Mouse (Mus musculus) ES-E14 (cell line): ENCODE measurements around the gene 4933428G20Rik. TPM values are rescaled to one million over a fixed set of nuclear protein-coding genes. Genes with fewer than 3 reads are reported as not detected.

Experiments used
- DNase-seq: peaks from one replicate; pipeline ENCODE4 v3.0.0-alpha.2; 2013; ENCODE audit warnings: low read depth, low spot score
- H3K27ac ChIP-seq: 2 replicates; pipeline ENCODE4 v1.5.1; 2012; ENCODE audit warnings: low read depth, mild to moderate bottlenecking, low read length, moderate library complexity, mixed read lengths; ENCODE audit not compliant: poor library complexity, insufficient read depth, severe bottlenecking
- H3K36me3 ChIP-seq: 2 replicates; pipeline ENCODE4 v1.6.1; 2012; ENCODE audit warnings: mild to moderate bottlenecking, low read length, moderate library complexity, mixed read lengths; ENCODE audit not compliant: control insufficient read depth, poor library complexity, insufficient read depth, severe bottlenecking
- H3K4me1 ChIP-seq, 2 experiments: fragments of 150-350 bp in 1 of 2; sonication (generic) in 1 of 2; 2 replicates each; pipeline ENCODE4 v1.6.1; 2012; ENCODE audit warnings: low read length in 2 of 2, mild to moderate bottlenecking in 1 of 2, mixed read lengths in 1 of 2; ENCODE audit not compliant: control insufficient read depth in 2 of 2, insufficient read depth in 2 of 2, poor library complexity in 1 of 2
- H3K4me3 ChIP-seq, 2 experiments: fragments of 150-350 bp in 1 of 2; sonication (generic) in 1 of 2; 2 replicates each; pipeline ENCODE4 v1.5.1; 2012; ENCODE audit warnings: low read length in 2 of 2, low read depth in 1 of 2, mild to moderate bottlenecking in 1 of 2, mixed read lengths in 1 of 2; ENCODE audit not compliant: insufficient read depth in 1 of 2, poor library complexity in 1 of 2, severe bottlenecking in 1 of 2
- H3K9ac ChIP-seq: 2 replicates; pipeline ENCODE4 v1.6.1; 2012; ENCODE audit warnings: low read depth, mild to moderate bottlenecking, low read length, mixed read lengths; ENCODE audit not compliant: poor library complexity, insufficient read depth, severe bottlenecking
- H3K9me3 ChIP-seq: fragments of 150-350 bp; sonication (generic); 2 replicates; pipeline ENCODE4 v1.6.1; 2012; ENCODE audit warnings: low read depth, mild to moderate bottlenecking, low read length; ENCODE audit not compliant: control insufficient read depth, insufficient read depth
- CHD2 ChIP-seq: IDR thresholded peaks from 2 replicates; pipeline ENCODE4 v1.6.1; 2014; ENCODE audit warnings: mild to moderate bottlenecking, low read depth, low read length, inconsistent platforms
- HCFC1 ChIP-seq: IDR thresholded peaks from 2 replicates; pipeline ENCODE4 v1.6.1; 2012; ENCODE audit warnings: low read length, inconsistent platforms, borderline replicate concordance; ENCODE audit not compliant: insufficient read depth
- MAFK ChIP-seq: IDR thresholded peaks from 2 replicates; pipeline ENCODE4 v1.6.1; 2014; ENCODE audit warnings: mild to moderate bottlenecking, low read depth, low read length, inconsistent platforms; ENCODE audit not compliant: insufficient read depth
- ZC3H11A ChIP-seq: IDR thresholded peaks from 2 replicates; pipeline ENCODE4 v1.6.1; 2012; ENCODE audit warnings: low read depth, mild to moderate bottlenecking, inconsistent platforms, low read length, borderline replicate concordance
- ZNF384 ChIP-seq: IDR thresholded peaks from 2 replicates; pipeline ENCODE4 v1.6.1; 2012; ENCODE audit warnings: low read depth, low read length, inconsistent platforms
- in situ Hi-C, 2 experiments: fragments of 600-800 bp; cut with MboI; formaldehyde crosslinking; loops; one replicate each; pipeline ENCODE4 v1.15.1; 2025; ENCODE audit warnings: low sequenced_read_pairs in 2 of 2, inconsistent platforms in 1 of 2; ENCODE audit not compliant: unreplicated experiment in 2 of 2
- total RNA-seq: library from RNA; depleted of rRNA; stranded (reverse); fragments of 300-350 nt; gene quantifications from 2 replicates; pipeline ENCODE4 v1.2.3, GENCODE M21; 2012

The 4933428G20Rik gene
- total RNA-seq, 1 experiment: 0.36 TPM

DNA sequence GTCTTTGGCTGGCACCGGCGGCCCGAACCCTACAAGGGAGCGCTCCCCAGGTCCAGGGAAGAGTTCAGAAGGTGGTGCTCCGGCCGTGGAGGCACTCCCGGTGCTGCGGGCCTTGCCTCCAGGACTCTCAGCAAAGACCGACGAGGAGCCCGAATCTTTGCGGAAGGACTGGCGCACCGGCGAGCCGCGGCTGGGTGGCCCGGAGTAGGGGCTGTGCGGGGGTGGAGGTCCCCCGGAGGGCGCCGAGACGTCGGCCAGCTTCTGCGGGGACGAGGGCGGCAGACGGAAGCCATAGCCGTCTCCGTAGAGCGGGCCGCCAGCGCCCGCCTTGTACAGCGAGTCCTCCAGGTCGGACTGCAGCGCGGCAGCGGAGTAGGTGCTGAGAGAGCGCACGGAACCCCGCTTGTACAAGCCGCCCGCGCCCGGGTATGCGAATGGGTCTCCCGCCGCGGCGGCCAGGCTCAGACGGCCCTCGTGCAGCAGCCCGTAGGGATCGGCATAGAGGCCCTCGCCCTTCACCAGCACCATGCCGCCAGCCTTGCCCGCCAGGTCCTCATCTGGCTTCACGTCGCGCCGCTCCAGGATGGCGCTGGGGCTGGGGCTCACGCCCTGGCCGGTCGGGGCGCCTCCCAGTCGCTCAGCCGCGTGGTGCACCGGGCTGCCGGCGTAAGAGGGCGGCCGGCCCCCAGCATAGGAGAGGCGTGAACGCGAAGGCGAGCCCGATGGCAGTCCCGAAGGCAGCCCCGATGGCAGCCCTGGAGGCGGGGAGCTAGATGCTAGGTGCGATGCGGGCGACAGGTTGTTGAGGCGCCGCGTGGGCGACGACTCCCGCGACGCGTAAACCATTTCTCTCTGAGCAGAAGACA, 34.5 kb upstream of the 4933428G20Rik start:
- no peak for TF ChIP-seq MAFK
- TF ChIP-seq ZC3H11A: no peak
- no peak; the same call in 1 of the 2 replicates for TF ChIP-seq HCFC1
- no peak for TF ChIP-seq CHD2
- TF ChIP-seq ZNF384: no peak
- peaks cover 2% of the 10 kb centered on the region; the same call in 1 of the 2 replicates for H3K36me3 ChIP-seq
- peaks cover 4 to 24% of the 10 kb centered on the region in 2 experiments for H3K4me1 ChIP-seq
- in situ Hi-C loops: no loop called here
- no peak for DNase-seq
- H3K27ac ChIP-seq: no peak overlapping the region
- peak overlapping the region; percentile 46 to 57 for H3K4me3 ChIP-seq
- peak overlapping the region; percentile 41 for H3K9ac ChIP-seq
- no peaks in the 10 kb centered on the region for H3K9me3 ChIP-seq

DNA sequence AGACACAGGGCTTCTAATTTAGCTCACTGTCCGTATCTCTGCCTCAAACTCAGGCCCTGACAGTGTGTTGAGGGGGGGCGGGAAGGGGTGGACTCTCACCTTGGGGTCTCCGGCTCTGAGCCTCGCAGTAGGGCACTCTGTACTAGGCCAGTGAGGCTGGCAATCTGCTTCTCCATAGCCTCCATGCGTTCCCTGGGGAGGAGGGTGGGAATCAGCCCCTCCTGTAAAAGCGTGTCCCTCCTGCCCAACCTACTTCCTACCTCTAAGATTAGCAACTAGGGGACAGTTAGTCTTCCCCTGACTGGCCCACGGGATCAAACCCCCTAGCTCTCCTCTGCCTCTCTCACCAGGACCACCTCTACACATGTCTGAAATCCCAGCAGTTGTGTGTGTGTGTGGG, 33.5 kb upstream of the 4933428G20Rik start:
- H3K36me3 ChIP-seq: peaks cover 2% of the 10 kb centered on the region; the same call in 1 of the 2 replicates
- DNase-seq: no peak
- H3K9me3 ChIP-seq: no peaks in the 10 kb centered on the region
- peaks cover 4 to 27% of the 10 kb centered on the region in 2 experiments for H3K4me1 ChIP-seq
- no peak overlapping the region for H3K9ac ChIP-seq
- no peak for TF ChIP-seq ZNF384
- TF ChIP-seq ZC3H11A: no peak
- no peak for TF ChIP-seq CHD2
- no peak for TF ChIP-seq HCFC1
- no peak for TF ChIP-seq MAFK
- in situ Hi-C loops: no loop called here
- no peak overlapping the region for H3K27ac ChIP-seq
- no peak overlapping the region for H3K4me3 ChIP-seq

DNA sequence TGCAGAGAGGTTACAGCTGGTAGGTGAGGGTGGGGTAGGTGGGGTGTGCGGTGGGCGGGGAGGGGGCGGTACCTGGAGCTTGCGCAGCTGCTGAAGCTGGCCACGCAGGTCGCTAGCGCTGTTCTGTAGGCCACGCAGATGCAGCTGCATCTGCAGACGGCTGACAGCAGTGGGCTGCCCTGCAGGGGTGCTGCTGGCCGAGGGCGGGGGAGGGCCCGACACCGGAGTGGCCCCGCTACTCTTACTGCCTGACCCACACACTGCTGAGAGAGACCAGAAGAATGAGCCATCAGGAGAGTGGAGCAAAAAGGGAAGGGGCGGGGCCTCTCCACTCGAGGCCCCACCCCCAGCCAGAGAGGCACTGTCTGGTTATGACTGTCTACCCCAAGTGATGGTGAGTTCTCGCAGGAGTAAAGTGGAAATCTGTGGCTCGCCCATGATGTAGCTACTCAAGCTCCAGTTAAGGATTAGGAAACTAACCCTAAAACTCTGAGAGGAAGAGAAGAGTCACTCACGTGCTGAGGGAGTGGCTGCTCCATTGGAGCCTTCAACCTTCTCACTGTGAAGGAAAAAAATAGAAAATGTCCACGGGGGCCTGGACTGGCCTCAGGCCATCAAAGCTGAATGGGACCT, 32.9 kb upstream of the 4933428G20Rik start:
- DNase-seq: no peak
- no peak overlapping the region for H3K9ac ChIP-seq
- H3K36me3 ChIP-seq: peaks cover 2% of the 10 kb centered on the region; the same call in 1 of the 2 replicates
- H3K4me1 ChIP-seq: peaks cover 4 to 27% of the 10 kb centered on the region in 2 experiments
- in situ Hi-C loops: no loop called here
- no peaks in the 10 kb centered on the region for H3K9me3 ChIP-seq
- peak overlapping the region; percentile 42 to 52; a peak in 3 of 4 replicates for H3K4me3 ChIP-seq
- H3K27ac ChIP-seq: no peak overlapping the region
- TF ChIP-seq HCFC1 (no peak), CHD2 (no peak), ZNF384 (no peak), ZC3H11A (no peak), MAFK (no peak)

DNA sequence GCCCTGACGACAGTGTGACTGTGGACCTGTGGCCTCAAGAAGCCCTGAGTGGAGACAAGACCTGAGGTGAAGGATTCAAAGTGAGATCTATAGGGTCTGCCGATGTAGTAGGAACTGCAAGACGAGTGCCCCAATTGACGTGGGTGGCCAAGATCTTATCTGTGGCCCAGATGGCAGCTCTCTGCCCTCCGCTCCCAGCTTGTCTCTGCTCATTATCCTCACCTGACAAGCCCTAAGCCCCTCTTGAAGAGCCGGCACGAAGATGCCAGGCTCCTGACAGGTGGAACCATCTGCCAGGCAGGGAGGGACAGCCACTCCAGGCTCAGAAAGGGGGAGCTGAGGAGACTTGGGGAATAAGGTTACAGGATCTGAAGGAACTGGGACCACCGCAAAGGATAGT, 32.2 kb upstream of the 4933428G20Rik start:
- Histone ChIP-seq H3K4me1 (peaks cover 4 to 23% of the 10 kb centered on the region in 2 experiments), H3K27ac (no peak overlapping the region), H3K36me3 (peaks cover 2% of the 10 kb centered on the region; the same call in 1 of the 2 replicates), H3K4me3 (peak overlapping the region; percentile 72 to 83), H3K9ac (peak overlapping the region; percentile 71; the same call in 1 of the 2 replicates), H3K9me3 (no peaks in the 10 kb centered on the region)
- TF ChIP-seq ZC3H11A (no peak), CHD2 (no peak), MAFK (no peak), ZNF384 (no peak), HCFC1 (no peak)
- in situ Hi-C loops: no loop called here
- DNase-seq: no peak
